Mouse (Mus musculus) left cerebral cortex, postnatal 4 days (tissue): ENCODE measurements at regions not wholly inside any gene's neighbourhood (a gene's known extent, or its start where the extent isn't known, plus 50 kb on each side); places are given as distances from the start of the nearest gene placed in this dataset.

Source experiments
- DNase-seq: peaks from one replicate; pipeline ENCODE4 v3.0.0-alpha.2; 2022
- intact Hi-C: fragments of 180-260 bp; cut with DNase I; formaldehyde crosslinking; loops from one replicate; pipeline ENCODE4 v1.15.1; 2025

- intact Hi-C loops: no loop called here
- DNase-seq: no peak
Observed at GRCm38 (mm10) chr3:144137483-144137882, 67.5 kb downstream of the Lmo4 start.

- intact Hi-C loops: no loop called here
- DNase-seq: no peak
Observed at GRCm38 (mm10) chr3:144136432-144136831, 68.6 kb downstream of the Lmo4 start.

- no peak for DNase-seq
- intact Hi-C loops: no loop called here
Observed at GRCm38 (mm10) chr3:144135646-144136045, 69.4 kb downstream of the Lmo4 start.

- no peak for DNase-seq
- intact Hi-C loops: no loop called here
Observed at GRCm38 (mm10) chr3:144128042-144128441, 77.0 kb downstream of the Lmo4 start.

GRCm38 (mm10) chr3:144124353-144124752 is 80.7 kb downstream of the Lmo4 start:
- intact Hi-C loops: no loop called here
- peak; percentile 85 for DNase-seq

GRCm38 (mm10) chr3:144123361-144124072 is 81.5 kb downstream of the Lmo4 start:
- no peak for DNase-seq
- intact Hi-C loops: no loop called here

GRCm38 (mm10) chr3:144119076-144119475 is 85.9 kb downstream of the Lmo4 start:
- DNase-seq: no peak
- intact Hi-C loops: no loop called here

GRCm38 (mm10) chr3:144113672-144114645 is 91.1 kb downstream of the Lmo4 start:
- intact Hi-C loops: no loop called here
- no peak for DNase-seq

GRCm38 (mm10) chr3:144110331-144111080 is 94.5 kb downstream of the Lmo4 start:
- intact Hi-C loops: no loop called here

GRCm38 (mm10) chr3:144109769-144110168 is 95.3 kb downstream of the Lmo4 start:
- intact Hi-C loops: no loop called here
- no peak for DNase-seq

More at GRCm38 (mm10) chr3:144110331-144111080, 94.5 kb downstream of the Lmo4 start:
- DNase-seq: peak; percentile 23

- intact Hi-C loops: no loop called here
- DNase-seq: peak; percentile 9
Observed at GRCm38 (mm10) chr3:144108310-144108709, 96.7 kb downstream of the Lmo4 start.

- peak; percentile 84 for DNase-seq
- intact Hi-C loops: no loop called here
Observed at GRCm38 (mm10) chr3:144107664-144108063, 97.4 kb downstream of the Lmo4 start.

GRCm38 (mm10) chr3:144104366-144104765 is 100.7 kb downstream of the Lmo4 start:
- intact Hi-C loops: no loop called here
- no peak for DNase-seq

GRCm38 (mm10) chr3:144099444-144099843 is 105.6 kb downstream of the Lmo4 start:
- no peak for DNase-seq
- intact Hi-C loops: no loop called here

GRCm38 (mm10) chr3:144098762-144099161 is 106.3 kb downstream of the Lmo4 start:
- no peak for DNase-seq
- intact Hi-C loops: no loop called here

- intact Hi-C loops: no loop called here
- DNase-seq: no peak
Observed at GRCm38 (mm10) chr3:144091231-144091630, 113.8 kb downstream of the Lmo4 start.

- intact Hi-C loops: no loop called here
- no peak for DNase-seq
Observed at GRCm38 (mm10) chr3:144089790-144090256, 115.2 kb downstream of the Lmo4 start.

GRCm38 (mm10) chr3:144088261-144088884 is 116.6 kb downstream of the Lmo4 start:
- intact Hi-C loops: no loop called here
- DNase-seq: no peak

GRCm38 (mm10) chr3:144087771-144088170 is 117.2 kb downstream of the Lmo4 start:
- intact Hi-C loops: no loop called here
- DNase-seq: no peak

GRCm38 (mm10) chr3:144086176-144086575 is 118.8 kb downstream of the Lmo4 start:
- intact Hi-C loops: no loop called here
- DNase-seq: no peak
